Comparison of ENCODE assay signal across 9 mouse cellular contexts in genomic region chr11:69686377-69686776, GRCm38 (mm10). TPM values are rescaled to one million over a fixed set of nuclear protein-coding genes. Genes with fewer than 3 reads are reported as not detected.
DNase-seq lines count a peak whose midpoint lies in the region; ATAC-seq and TF ChIP-seq lines count a peak whose summit lies in the region.
"Had no signal": no experiment of that assay in that cellular context is flagged by ENCODE, and none has a peak within 500 bp of the region (broad histone marks: within the 10 kb centered on the region; RNA-seq: fewer than 3 reads in every experiment).

No protein-coding gene starts in this region.

- peak; percentile 65 for DNase-seq in right cerebral cortex, postnatal 4 days
- DNase-seq in right cerebral cortex, postnatal 14 days: no peak
- DNase-seq in embryonic facial prominence, embryonic 14.5 days (ENCODE audit: low spot score): peak; percentile 70
- DNase-seq in heart, postnatal 4 days: peak; percentile 90
- DNase-seq in liver, embryonic 11.5 days (ENCODE audit: low spot score): no peak
- peak; percentile 84 for DNase-seq in stomach, postnatal 0 days (ENCODE audit: low spot score)
- DNase-seq in right cerebral cortex, postnatal 36 days (ENCODE audit: low spot score in 2 of 2): no peak
- DNase-seq in frontal cortex, postnatal 10 days (ENCODE audit: low spot score in 2 of 2): no peak

- H3K27me3 ChIP-seq in embryonic facial prominence, embryonic 14.5 days (replicated peaks; ENCODE audit: control insufficient read depth, insufficient read depth, low read length): no peaks in the 10 kb centered on the region
- H3K27me3 ChIP-seq in liver, embryonic 11.5 days (replicated peaks; ENCODE audit: control insufficient read depth, insufficient read depth, low read length): no peaks in the 10 kb centered on the region
- H3K27me3 ChIP-seq in stomach, postnatal 0 days (ENCODE audit: control insufficient read depth, insufficient read depth, low read length): no peaks in the 10 kb centered on the region

- 12% methylated on average over 4 of the region's 4 CpGs for WGBS in embryonic facial prominence, embryonic 14.5 days
- WGBS in liver, embryonic 11.5 days: 33% methylated on average over 4 of the region's 4 CpGs
- 11% methylated on average over 4 of the region's 4 CpGs for WGBS in stomach, postnatal 0 days

- no peak overlapping the region for H3K4me3 ChIP-seq in embryonic facial prominence, embryonic 14.5 days (ENCODE audit: low read depth, low read length)
- H3K4me3 ChIP-seq in liver, embryonic 11.5 days (ENCODE audit: low read depth, low read length): no peak overlapping the region
- H3K4me3 ChIP-seq in stomach, postnatal 0 days (ENCODE audit: low read depth, low read length): no peak overlapping the region
- H3K4me3 ChIP-seq: megakaryocyte, embryonic 14.5 days had no signal

- no peaks in the 10 kb centered on the region for H3K9me3 ChIP-seq in embryonic facial prominence, embryonic 14.5 days (ENCODE audit: control insufficient read depth, low read length)
- no peaks in the 10 kb centered on the region for H3K9me3 ChIP-seq in liver, embryonic 11.5 days (ENCODE audit: control insufficient read depth, low read length)
- H3K9me3 ChIP-seq in stomach, postnatal 0 days (ENCODE audit: control insufficient read depth, low read length): no peaks in the 10 kb centered on the region
- H3K9me3 ChIP-seq: megakaryocyte, embryonic 14.5 days had no signal

- H3K9ac ChIP-seq in embryonic facial prominence, embryonic 14.5 days (ENCODE audit: low read depth, low read length): peak overlapping the region; percentile 30; the same call in 1 of the 2 replicates
- peak overlapping the region; percentile 38; the same call in 1 of the 2 replicates for H3K9ac ChIP-seq in liver, embryonic 11.5 days (ENCODE audit: low read depth, low read length)
- H3K9ac ChIP-seq in stomach, postnatal 0 days (ENCODE audit: low read length): no peak overlapping the region

- no peak for TF ChIP-seq EP300 in stomach, postnatal 0 days (optimal IDR thresholded peaks at IDR 0.05)

- no peaks in the 10 kb centered on the region for H3K36me3 ChIP-seq in embryonic facial prominence, embryonic 14.5 days (ENCODE audit: control insufficient read depth, insufficient read depth, low read length)
- H3K36me3 ChIP-seq in liver, embryonic 11.5 days (ENCODE audit: control insufficient read depth, insufficient read depth, low read length): no peaks in the 10 kb centered on the region
- no peaks in the 10 kb centered on the region for H3K36me3 ChIP-seq in stomach, postnatal 0 days (ENCODE audit: control insufficient read depth, insufficient read depth, low read length)

- no peak overlapping the region; the same call in 1 of the 2 replicates for H3K4me2 ChIP-seq in embryonic facial prominence, embryonic 14.5 days (ENCODE audit: low read depth, low read length)
- H3K4me2 ChIP-seq in liver, embryonic 11.5 days: no peak overlapping the region
- no peak overlapping the region for H3K4me2 ChIP-seq in stomach, postnatal 0 days (replicated peaks; ENCODE audit: low read depth)

- no peak for TF ChIP-seq CTCF in stomach, postnatal 0 days (IDR thresholded peaks at IDR 0.05; ENCODE audit: low read depth)

- ATAC-seq in embryonic facial prominence, embryonic 14.5 days (ENCODE audit: low read depth): no peak
- no peak for ATAC-seq in liver, embryonic 11.5 days (replicated peaks; ENCODE audit: low FRiP score)
- ATAC-seq in stomach, postnatal 0 days (ENCODE audit: low FRiP score, low TSS enrichment): no peak

- peak overlapping the region; percentile 71; the same call in 1 of the 2 replicates for H3K27ac ChIP-seq in embryonic facial prominence, embryonic 14.5 days (replicated peaks; ENCODE audit: low read depth, low read length)
- H3K27ac ChIP-seq in liver, embryonic 11.5 days (ENCODE audit: low read depth, low read length): no peak overlapping the region
- peak overlapping the region; percentile 74 for H3K27ac ChIP-seq in stomach, postnatal 0 days (replicated peaks)

- peaks cover 26% of the 10 kb centered on the region for H3K4me1 ChIP-seq in embryonic facial prominence, embryonic 14.5 days (ENCODE audit: control insufficient read depth, insufficient read depth, low read length)
- H3K4me1 ChIP-seq in liver, embryonic 11.5 days (replicated peaks; ENCODE audit: control insufficient read depth, insufficient read depth, low read length): peaks cover 16% of the 10 kb centered on the region; the same call in 1 of the 2 replicates
- H3K4me1 ChIP-seq in stomach, postnatal 0 days (replicated peaks; ENCODE audit: control insufficient read depth, insufficient read depth): peaks cover 9% of the 10 kb centered on the region

RNA-seq across cellular contexts. Expression of gene Tnfsf13, which starts 0.8 kb away (rescaled TPM):
- polyA plus RNA-seq in embryonic facial prominence, embryonic 14.5 days (2014; fragmentation: Nextera tagmentation; extraction: Ambion mirVana): 0.37 and 0.49 TPM in 2 replicates
- 1 to 10 TPM; 2.3 to 2.6 TPM for total RNA-seq in heart, postnatal 4 days (2021)
- 0.37 TPM in 1 of 2 replicates, not detected in the other for polyA plus RNA-seq in liver, embryonic 11.5 days (2014; fragmentation: Nextera tagmentation; extraction: Ambion mirVana)
- 0.50 and 0.75 TPM in 2 replicates for polyA plus RNA-seq in stomach, postnatal 0 days (2015; fragmentation: Nextera tagmentation; extraction: Ambion mirVana)

RNA-seq across cellular contexts. Expression of gene Senp3, which starts 4.5 kb away (rescaled TPM):
- 73.6 and 88.4 TPM in 2 replicates for polyA plus RNA-seq in embryonic facial prominence, embryonic 14.5 days (2014; fragmentation: Nextera tagmentation; extraction: Ambion mirVana)
- 10 to 100 TPM; 58.0 to 61.3 TPM for total RNA-seq in heart, postnatal 4 days (2021)
- 75.4 and 79.1 TPM in 2 replicates for polyA plus RNA-seq in liver, embryonic 11.5 days (2014; fragmentation: Nextera tagmentation; extraction: Ambion mirVana)
- 30.5 and 32.4 TPM in 2 replicates for polyA plus RNA-seq in stomach, postnatal 0 days (2015; fragmentation: Nextera tagmentation; extraction: Ambion mirVana)

RNA-seq across cellular contexts. Expression of gene Tnfsf12, which starts 9.3 kb away (rescaled TPM):
- polyA plus RNA-seq in embryonic facial prominence, embryonic 14.5 days (2014; fragmentation: Nextera tagmentation; extraction: Ambion mirVana): 13.0 and 16.6 TPM in 2 replicates
- 10 to 100 TPM; 13.7 to 16.4 TPM for total RNA-seq in heart, postnatal 4 days (2021)
- polyA plus RNA-seq in liver, embryonic 11.5 days (2014; fragmentation: Nextera tagmentation; extraction: Ambion mirVana): 4.5 and 6.0 TPM in 2 replicates
- 6.9 and 9.7 TPM in 2 replicates for polyA plus RNA-seq in stomach, postnatal 0 days (2015; fragmentation: Nextera tagmentation; extraction: Ambion mirVana)

RNA-seq across cellular contexts. Expression of gene Tnfsfm13, which starts 9.5 kb away (rescaled TPM):
- polyA plus RNA-seq in embryonic facial prominence, embryonic 14.5 days (2014; fragmentation: Nextera tagmentation; extraction: Ambion mirVana): 6.0 and 6.6 TPM in 2 replicates
- total RNA-seq in heart, postnatal 4 days (2021): 1 to 10 TPM; 1.9 to 3.0 TPM
- polyA plus RNA-seq in liver, embryonic 11.5 days (2014; fragmentation: Nextera tagmentation; extraction: Ambion mirVana): 1.7 and 2.6 TPM in 2 replicates
- polyA plus RNA-seq in stomach, postnatal 0 days (2015; fragmentation: Nextera tagmentation; extraction: Ambion mirVana): 4.1 and 4.2 TPM in 2 replicates

RNA-seq across cellular contexts. Expression of gene Eif4a1, which starts 14.2 kb away (rescaled TPM):
- polyA plus RNA-seq in embryonic facial prominence, embryonic 14.5 days (2014; fragmentation: Nextera tagmentation; extraction: Ambion mirVana): 525 and 575 TPM in 2 replicates
- total RNA-seq in heart, postnatal 4 days (2021): 100 to 1,000 TPM; 535 to 537 TPM
- polyA plus RNA-seq in liver, embryonic 11.5 days (2014; fragmentation: Nextera tagmentation; extraction: Ambion mirVana): 755 and 757 TPM in 2 replicates
- polyA plus RNA-seq in stomach, postnatal 0 days (2015; fragmentation: Nextera tagmentation; extraction: Ambion mirVana): 339 and 351 TPM in 2 replicates

Comparison
In these comparisons a context has a peak if more than half of its experiments do, and no peak if none do; other contexts are left out.
1. DNase-seq: peak in right cerebral cortex, postnatal 4 days (single experiment), embryonic facial prominence, embryonic 14.5 days (single experiment), heart, postnatal 4 days (single experiment) and stomach, postnatal 0 days (single experiment); none in right cerebral cortex, postnatal 14 days (single experiment), liver, embryonic 11.5 days (single experiment), right cerebral cortex, postnatal 36 days (0 of 2) and frontal cortex, postnatal 10 days (0 of 2).